Mouse (Mus musculus): ENCODE data around the gene Plek. TPM values are rescaled to one million over a fixed set of nuclear protein-coding genes. Genes with fewer than 3 reads are reported as not detected.

The Plek gene
- total RNA-seq, 2 experiments from 2014 or later: 16.0 to 31.0 TPM

DNA sequence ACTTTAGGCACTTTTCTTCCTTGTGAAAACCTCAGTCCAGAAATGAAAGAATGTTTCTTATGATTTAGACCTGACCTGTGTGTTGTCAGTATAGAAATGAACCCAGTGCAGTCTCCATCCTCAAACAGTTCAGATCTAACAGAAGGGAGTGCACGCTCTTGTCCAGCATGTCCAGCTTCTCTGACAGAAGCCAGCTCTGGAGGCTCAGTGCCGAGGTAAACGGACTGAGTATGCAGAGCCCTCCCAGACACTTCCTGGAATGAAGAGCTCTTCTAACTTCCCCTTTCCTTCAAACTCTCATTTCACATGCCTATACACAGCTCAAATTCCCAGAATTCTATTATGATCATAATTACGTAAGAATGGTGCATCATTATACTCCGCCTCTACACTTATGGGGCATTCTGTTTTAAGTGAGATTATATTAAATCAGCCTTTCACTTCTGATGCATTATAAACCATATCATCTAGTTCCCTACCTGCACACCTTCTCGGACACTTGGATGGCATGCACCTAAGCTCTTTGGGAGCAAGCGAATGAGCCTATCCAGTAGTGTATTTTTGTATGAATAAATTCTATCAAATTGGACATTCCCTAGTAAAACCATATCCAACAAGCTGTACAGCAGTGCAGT is 49.3 kb downstream of the Plek start:
- ATAC-seq (replicated peaks; ENCODE audit: low FRiP score, poor library complexity, severe bottlenecking): no peak

DNA sequence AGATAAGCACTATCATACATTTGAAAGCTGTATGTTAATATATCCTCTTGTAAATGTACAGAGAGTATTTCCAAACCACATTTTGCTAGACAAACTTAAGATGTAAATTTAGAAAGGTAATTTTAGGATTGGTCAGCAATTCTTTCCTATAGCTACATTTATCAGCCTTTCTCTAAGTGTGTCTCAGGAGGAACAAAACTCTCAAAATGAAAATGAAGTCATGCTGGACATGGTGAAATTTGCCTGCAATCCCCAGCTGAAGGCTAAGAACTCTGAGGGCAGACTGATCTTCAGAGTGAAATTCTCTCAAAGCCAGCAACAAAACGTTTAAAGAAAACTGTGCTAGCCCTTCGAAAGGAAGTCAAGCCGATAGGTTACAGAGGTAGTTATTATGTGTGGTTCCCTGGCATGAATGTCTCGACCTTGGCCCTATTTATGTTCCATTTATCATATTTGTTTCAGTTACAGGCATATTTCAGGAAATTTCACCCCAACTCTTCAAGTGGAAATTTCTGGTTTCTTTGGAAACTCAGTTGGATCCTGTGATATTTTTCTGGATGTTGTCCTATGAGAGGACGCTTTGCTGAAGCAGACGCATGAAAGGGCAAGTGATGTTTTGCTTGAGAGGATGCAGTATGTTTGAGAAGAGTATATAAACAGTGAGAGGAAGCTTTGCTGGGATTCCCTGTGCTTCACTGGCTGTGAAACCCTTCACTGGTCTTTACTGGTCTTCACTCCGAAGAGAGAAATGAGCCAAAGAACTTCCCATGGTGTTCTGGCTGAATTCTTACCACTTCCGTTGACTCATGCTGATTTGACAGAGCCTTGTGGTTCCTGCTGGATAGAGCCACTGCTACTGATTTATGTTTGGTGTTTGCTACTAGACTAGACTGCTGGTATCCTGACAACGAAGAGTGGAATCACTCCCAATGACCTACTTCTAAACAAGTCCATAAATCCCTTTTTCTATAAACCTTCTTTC is 51.5 kb downstream of the Plek start:
- no peak for ATAC-seq (replicated peaks; ENCODE audit: low FRiP score, poor library complexity, severe bottlenecking)

DNA sequence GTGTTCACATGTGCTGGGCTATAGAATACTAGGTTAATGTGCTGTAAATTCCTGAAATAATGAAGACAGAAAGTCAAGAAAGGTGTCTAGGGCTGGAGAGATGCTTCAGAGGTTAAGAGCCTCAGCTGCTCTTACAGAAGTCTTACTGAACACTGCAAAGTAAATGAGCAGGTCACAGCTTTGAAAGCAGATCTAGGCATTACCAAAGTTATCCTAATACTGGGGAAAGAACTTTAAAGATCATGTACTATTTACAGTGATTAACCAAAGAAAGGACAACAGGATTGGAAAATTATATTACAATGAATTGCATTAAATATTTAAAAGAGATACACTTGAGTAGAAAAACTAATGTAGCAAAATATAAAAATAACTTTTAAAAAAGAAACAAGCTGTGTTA is 52.2 kb downstream of the Plek start:
- ATAC-seq (replicated peaks; ENCODE audit: low FRiP score, poor library complexity, severe bottlenecking): no peak

DNA sequence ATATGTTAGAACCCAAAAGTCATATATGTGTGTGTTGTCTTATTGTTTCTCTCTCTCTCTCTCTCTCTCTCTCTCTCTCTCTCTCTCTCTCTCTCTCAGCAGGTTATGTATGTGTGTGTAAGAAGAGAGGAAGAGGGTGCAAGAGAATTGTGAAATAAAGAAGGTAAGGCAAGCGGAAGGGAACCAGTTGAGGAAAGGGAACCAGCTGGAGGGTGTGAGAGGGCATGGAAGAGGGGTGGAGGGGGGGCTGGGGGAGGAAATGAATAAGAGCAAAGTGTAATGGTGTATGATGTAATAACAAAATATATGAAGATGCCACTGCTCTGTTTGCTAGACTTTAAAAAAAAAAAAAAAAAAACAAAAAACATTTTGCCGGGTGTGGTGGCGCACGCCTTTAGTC is 52.8 kb downstream of the Plek start:
- no peak for ATAC-seq (replicated peaks; ENCODE audit: low FRiP score, poor library complexity, severe bottlenecking)

DNA sequence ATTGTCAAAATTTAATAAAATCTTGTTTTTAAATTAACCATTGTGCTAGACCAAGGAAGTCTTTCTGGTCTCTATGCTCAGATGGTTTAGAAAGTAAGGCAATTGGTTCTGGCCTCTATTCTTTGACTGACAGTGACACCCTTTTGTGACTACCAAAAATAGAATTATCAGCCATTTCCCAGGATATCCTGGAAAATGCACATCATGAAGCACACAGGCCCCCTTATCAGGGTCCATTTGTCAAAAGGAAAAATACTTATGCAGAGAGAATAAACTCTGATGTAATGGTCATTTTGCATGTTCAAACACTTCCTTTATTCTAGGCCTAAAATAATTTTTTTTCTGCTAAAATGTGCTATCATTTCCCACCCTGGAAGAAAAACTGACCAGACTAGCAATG is 54.7 kb downstream of the Plek start:
- no peak for ATAC-seq (replicated peaks; ENCODE audit: low FRiP score, poor library complexity, severe bottlenecking)

DNA sequence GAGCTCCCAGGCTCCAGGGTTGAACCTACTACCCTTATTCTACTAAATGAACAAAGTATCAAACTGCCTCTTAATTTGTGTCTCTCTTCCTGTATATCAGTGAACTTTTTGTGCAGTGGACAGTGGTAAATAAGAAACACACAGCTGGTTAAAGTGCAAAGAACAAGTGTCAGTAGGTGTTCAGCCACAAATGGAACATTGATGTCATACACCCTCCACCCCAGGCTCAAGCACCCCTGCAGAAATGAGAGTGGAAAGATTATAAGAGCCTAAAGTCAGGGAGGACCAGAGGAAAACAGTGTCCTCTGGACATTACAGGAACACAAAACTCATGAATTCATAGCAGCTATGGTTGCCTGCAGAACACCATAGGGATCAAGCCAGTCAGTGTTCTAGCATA is 55.4 kb downstream of the Plek start:
- ATAC-seq (replicated peaks; ENCODE audit: low FRiP score, poor library complexity, severe bottlenecking): no peak

DNA sequence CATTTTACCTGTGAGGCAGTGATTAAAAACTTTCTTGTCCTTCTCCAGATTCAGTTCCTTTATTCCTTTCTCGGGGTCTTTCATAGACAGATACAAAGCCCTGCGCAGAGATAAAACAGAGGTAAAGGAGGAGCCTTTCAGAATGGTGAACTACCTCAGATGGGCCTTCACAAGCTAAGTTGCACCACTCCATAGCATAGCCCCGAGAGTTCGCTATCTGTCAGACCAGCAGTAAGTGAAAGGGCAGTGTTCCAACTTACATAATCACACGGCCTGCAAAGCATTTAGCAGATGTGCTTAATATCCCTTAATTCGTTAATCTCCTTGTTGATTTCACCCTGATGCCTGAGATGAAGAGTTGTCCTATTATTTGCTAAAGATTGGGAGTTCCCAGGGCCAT is 59.3 kb downstream of the Plek start:
- 0 out of 2 replicates have a peak, but pooled peaks have one; percentile 34 for ATAC-seq (replicated peaks; ENCODE audit: low FRiP score, poor library complexity, severe bottlenecking)

DNA sequence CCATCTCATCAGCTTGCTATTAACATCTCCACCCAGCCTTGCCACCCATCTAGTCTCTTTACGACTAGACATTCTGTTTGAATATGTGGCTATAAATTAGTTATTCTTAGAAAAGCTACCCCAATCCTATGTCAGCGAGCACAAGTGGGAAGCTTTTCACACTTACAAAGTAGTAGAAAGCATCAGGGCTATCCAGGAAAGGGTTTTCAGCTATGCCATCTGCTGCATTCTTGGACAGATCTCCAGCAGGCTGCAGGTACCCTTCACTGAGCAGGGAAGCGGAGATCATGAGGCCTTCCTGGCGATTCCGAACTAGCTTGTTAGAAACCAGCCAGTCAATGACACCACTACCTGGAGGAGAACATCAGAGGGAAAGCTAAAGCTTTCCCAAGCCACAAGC is 62.3 kb downstream of the Plek start:
- no peak for ATAC-seq (replicated peaks; ENCODE audit: low FRiP score, poor library complexity, severe bottlenecking)

DNA sequence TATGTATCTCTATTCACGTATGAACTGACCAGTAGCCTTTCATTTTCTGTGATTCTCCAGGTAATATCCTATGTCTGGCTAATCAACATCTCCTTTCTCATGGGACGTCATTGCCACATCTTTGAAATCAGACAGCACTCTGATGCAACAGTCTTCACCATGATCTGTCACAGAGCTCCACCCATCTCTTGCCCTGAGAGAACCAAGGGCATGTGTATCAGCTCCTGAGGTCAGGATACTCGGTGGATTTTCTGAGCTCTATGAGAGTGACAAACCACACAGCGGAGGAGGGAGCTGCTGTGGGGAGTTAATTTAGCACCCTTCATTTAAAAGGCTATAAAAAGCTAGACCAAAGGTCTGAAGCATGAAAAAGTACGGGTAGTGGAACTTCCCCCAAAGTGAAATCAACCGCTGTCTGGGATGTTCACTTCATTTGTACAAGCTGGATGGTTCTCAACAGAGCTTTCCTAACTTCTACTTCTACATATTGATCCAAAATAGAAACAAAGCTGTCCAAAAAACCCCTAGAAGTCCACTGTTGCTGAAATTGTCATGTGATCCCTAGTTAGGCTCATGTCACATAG is 64.3 kb downstream of the Plek start:
- ATAC-seq (replicated peaks; ENCODE audit: low FRiP score, poor library complexity, severe bottlenecking): no peak

DNA sequence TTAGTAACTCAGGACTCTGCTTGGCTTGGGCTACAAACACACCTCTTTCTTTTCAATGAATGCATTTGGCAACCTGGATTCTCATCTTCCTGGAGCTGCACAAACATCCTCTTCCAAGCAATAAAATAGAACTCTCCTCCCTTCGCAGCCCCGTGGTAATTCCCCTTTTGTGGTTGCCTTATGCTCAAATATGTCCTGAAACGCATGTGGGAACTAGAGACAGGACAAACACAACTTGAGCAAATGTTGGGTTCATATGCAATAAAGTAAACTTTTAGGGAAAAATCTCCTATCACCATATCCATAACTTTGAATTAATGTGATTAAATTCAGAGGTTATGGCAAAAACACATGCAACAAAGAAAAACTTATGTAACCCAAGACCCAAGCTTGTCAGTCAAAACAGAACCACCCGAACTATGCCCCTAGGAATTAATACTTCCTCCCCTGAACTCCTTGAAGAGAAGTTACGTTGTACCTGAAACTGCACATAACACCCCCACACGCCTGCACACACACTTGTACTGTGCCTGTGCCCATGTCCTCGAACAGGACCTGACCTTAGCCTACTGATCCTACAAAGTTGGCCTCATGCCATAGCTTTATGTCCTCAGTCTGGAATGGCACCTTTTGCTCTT is 65.5 kb downstream of the Plek start:
- no peak for ATAC-seq (replicated peaks; ENCODE audit: low FRiP score, poor library complexity, severe bottlenecking)

DNA sequence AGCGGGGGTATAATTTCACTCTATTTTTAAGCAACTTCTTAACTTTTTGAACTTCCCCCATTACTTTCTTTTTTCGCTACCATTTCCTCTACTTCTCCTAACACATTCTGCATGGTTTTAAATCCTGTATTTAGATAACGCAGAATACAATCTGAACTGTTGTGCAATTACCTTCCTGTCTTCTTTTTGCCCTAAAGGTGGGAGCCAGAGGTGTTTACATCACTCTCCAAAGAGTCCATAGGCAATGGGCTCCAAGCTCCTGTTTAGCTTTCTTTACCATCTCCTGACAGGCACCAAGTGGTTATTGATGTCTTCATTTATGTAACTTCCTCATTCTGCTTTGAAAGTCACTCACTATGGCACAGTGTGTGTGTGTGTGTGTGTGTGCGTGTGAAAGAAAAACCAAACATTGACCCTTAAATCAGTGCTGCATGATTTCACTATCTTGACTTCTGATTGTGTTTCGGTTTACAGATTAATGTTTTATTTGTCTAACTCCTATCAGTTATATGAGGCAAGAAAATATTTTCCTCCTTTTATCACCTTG is 73.9 kb downstream of the Plek start:
- ATAC-seq (replicated peaks; ENCODE audit: low FRiP score, poor library complexity, severe bottlenecking): no peak

DNA sequence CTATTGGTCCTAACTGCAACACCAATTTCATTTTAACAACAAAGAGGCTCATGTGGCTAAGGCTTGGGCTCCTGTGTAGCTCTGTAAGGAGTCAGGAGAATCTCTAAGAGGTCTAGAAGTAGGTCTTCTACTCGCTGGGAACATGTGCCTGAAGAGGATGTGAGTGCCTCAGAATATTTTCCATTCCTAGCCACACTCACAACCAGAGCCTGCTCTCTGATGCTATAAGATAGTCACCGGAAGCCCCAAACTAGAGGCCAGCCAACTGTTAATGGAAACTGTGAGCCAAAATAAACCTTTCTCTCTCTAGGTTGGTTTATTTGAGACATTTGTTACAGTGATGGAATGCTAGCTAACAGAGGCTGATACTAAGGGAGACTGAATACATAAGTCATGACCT is 74.6 kb downstream of the Plek start:
- ATAC-seq (replicated peaks; ENCODE audit: low FRiP score, poor library complexity, severe bottlenecking): no peak

DNA sequence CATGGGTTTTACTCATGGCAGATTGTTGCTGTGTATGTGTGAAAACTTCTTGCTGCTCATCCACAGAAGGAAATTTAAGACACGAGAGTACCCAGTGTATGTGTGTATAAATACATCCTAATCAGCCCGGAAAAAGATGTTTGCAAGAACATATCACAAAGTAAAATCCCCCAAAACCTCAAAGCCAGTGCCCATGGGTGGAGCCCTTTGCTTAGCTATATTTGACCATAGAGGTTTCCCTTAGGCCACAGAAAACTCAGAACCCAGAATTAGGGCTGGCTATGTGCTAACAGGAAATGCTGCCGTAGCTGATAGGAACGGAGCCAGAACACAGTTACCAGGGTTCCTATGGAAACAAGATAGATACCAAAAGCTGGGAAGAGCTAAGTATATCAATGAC is 75.2 kb downstream of the Plek start:
- peak; percentile 74 for ATAC-seq (replicated peaks; ENCODE audit: low FRiP score, poor library complexity, severe bottlenecking)

DNA sequence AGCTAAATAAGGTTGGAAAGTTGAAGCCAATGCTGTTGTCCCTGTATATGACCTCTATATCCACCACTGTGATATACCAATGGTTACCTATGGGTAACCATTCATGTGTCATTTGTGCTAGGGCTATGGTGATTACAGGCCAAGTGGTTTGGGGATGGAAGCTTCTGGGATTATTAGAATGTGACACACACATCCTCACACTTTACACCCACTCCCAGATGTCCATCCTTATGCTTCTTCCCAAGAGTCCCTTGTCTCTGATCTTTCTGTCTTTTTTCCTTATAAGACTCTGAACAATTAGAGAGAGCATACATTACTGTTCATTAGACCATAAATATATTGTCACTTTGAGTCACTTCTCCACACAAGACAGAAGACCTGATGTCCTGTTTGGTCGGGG is 79.1 kb downstream of the Plek start:
- ATAC-seq (replicated peaks; ENCODE audit: low FRiP score, poor library complexity, severe bottlenecking): no peak

DNA sequence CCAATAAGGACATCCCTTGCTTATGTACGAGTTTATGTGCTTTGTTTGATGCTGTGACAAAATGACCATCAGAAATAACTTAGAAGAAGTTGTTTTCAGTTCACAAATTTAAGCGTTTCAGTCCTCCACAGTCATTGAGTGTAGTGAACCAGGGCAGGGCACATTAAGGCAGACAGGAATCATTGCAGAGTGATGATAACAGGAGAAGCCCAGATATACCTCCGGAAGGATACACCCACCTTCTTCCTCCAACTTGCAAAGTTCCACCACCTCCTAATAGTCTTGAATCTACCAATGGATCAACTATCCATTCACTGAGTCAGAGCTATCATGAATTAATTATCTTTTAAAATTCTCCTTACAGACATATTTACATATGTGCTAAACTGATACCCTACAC is 80.2 kb downstream of the Plek start:
- ATAC-seq (replicated peaks; ENCODE audit: low FRiP score, poor library complexity, severe bottlenecking): no peak

DNA sequence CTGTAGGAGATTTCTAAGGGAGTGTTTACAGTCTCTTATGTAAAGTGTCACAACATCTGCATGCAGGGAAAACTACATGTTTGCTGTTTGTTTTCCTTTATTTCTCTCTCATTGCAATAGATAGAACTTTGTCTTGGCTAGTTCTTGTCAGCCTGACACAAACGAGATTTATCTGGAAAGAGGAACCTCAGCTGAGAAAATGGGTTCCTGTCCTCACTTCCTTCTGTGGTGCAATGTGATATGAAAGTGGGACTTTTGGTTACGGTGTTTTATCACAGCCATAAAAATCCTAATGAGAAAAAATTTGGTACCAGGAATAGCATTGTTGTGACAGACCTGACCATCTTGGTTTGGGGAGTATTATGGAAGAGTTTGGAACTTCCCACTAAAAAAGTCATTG is 82.5 kb downstream of the Plek start:
- ATAC-seq (replicated peaks; ENCODE audit: low FRiP score, poor library complexity, severe bottlenecking): no peak

DNA sequence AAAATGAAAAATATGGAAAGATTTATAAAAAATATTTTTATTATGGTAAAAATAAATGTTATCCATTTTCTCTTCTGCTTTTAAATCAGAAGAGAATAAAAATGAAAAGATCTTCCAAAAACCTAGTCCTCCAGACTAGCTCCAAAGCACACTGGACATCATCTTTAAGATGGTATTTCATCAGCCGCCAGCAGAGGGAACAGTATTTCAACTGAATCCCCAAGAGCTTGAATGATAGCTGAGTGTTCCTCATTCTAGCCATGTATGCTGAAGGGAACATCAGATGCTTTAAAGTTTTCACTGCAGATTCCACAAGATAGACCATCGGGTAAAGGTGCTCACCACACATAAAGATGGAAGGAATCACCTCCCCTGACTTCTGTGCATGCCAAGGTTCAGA is 84.4 kb downstream of the Plek start:
- ATAC-seq (replicated peaks; ENCODE audit: low FRiP score, poor library complexity, severe bottlenecking): no peak; the same call in 1 of the 2 replicates

DNA sequence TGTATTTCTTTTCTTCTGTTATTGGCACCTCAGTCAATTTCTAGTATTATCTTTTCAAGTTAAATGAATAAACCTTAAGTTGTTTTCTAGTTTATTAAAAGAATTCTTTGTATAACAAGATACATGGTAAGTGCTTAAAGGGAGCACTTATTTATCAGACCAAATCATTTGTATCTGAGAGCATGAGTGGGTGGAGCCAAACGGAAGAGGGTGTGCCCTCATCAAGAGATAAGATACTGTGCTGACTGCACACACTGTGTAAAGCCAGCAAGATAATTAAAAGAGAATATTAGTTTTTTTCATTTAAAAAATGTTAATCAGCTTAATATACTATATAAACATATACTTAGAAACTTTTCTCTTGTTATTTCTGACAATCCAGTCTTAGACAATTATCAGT is 93.7 kb downstream of the Plek start:
- peak; percentile 82 for ATAC-seq (replicated peaks; ENCODE audit: low FRiP score, poor library complexity, severe bottlenecking)

DNA sequence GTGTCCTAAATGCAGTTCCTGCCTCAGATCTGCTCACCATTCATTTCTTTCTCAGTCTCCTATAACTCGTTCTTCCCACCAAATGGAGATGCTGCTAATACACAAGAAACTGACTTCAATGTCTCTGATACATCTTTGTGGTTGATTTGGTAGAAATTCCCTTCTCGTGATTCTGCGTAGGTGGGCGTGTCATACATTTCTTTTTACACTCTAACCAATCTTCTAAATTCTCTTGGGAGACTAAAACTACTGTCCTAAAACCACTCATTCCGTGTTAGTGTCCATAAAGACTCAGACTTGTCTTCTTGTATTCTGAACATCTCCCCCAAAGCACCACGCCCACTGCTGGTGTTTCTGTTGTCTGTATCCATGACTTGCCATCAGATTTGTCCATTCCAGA is 95.2 kb downstream of the Plek start:
- ATAC-seq (replicated peaks; ENCODE audit: low FRiP score, poor library complexity, severe bottlenecking): no peak

Measured in erythroid progenitor cell, adult 5-6 weeks (primary cell).